Mouse (Mus musculus) urinary bladder, adult 18-20 months (tissue): ENCODE results near the gene Plekha1.
A peak's percentile ranks its signal among the peaks of the same experiment; 100 is the strongest.

ENCODE experiments used
- DNase-seq, 2 experiments: peaks; one replicate each; pipeline ENCODE4 v3.0.0; 2022; ENCODE audit warnings: low spot score in 2 of 2, mixed read lengths in 2 of 2

The Plekha1 gene

DNA sequence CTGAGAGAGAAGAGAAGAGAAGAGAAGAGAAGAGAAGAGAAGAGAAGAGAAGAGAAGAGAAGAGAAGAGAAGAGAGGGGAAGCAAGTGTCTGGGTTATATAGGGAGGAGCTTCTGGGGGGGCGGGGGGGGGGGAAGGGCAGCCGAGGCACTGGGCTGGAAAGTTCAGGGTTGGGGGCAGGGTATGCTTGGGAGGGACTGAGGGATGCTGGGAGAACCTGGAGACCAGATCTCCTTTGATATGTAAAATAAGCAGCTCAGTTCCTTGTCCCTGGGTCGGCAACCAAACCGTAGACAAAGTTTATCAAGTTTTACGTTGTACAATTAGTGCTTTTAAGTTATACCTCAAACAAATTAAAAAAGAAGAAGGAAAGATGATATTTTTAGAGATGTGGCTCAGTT is 5.6 kb upstream of the Plekha1 start:
- DNase-seq = no peak

DNA sequence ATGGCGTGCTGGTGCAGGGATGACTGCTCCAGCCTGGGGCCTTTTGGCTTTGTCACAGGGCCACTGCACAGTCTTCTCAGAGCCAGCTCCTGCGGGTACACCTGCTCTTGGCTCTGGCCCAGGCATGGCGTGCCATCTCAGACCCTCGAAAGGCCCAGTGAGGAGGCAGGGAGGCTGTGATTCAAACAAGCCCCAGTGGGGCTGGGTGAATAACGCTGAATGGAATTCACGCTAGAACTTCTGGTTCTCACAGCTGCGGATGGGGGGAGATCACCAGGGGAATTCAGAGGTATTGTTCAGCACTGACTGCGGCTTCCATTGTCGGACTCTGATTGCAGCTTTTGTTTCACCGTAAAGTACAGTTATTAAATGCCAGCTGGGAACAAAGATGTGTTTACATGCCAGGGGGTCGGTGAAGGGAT is 4.8 kb upstream of the Plekha1 start:
- no peak for DNase-seq

DNA sequence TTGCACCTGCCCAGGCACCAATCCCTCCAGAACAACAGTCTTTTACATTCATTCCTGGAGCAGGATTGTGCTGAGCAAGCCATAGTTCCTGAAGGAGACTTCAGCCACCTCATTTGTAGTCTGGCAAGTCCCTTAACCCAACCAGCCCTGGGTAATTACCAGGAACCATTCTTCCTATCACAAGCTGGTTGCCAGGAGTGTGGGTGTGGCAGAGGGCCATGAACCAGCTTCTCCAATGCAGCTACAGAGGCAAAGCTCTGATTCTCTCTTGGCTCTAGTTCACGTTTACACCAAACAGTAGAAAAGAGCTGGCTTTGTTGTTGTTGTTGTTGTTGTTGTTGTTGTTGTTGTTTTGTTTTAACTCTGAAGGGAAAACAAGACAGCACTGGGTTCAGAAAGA is 3.1 kb upstream of the Plekha1 start:
- no peak for DNase-seq

DNA sequence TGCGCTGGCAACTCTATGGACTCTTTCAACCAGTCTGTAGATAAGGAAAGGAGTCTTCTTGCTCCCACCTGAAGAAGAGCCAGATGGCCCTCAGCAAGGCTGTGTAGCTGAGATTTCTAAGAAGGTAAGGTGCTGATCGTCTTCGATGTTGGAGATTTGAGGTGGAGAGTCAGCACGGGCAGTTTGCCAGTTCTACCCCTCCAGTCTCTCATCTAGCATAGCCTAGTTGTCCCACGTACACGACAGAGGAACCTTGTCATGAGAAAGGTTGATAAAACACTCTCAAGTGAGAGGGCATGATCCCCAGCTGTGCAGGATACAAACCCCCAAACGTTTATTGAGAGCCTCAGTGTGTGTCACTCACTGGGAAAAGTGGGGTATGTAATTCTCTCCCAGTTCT is 845 bp upstream of the Plekha1 start:
- no peak for DNase-seq

DNA sequence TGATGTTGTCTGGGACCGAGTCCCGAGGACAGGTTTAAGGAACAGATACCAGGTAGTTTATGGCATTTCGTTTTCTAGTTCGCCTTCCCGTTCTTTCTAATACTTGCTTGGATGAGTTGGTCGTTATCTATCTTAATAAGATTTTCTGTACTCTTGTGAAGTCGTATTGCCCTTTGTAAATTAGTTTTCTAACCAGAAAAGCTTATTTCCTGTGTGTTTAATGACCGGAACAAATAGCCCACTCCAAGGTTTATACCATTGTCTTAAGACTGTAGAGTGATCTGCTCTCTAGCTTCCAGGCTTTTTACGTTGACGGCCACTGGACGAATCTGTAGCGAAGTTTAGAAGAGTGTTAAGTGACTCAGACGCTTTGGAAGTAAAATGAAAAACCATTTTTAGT is 1.1 kb downstream of the Plekha1 start:
- no peak for DNase-seq

DNA sequence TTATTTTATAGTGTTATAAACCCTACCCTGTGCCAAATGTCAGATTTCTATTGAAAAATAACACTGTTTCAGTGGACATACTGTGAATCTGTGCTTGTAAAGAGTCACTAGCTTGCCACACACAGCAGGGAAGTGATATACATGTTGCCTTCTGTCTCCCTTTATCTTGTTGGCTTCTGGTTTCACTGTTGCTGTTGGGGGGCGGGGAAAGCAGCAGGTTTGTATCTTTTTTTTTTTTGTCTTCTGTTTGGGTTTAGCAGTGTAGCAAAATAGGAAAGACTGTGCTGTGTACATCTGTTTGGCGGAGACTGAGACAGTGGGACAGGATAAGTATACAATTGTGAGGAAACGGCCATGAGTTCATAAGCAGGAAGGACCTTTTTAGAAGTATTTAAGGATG is 1.7 kb downstream of the Plekha1 start:
- DNase-seq = no peak

DNA sequence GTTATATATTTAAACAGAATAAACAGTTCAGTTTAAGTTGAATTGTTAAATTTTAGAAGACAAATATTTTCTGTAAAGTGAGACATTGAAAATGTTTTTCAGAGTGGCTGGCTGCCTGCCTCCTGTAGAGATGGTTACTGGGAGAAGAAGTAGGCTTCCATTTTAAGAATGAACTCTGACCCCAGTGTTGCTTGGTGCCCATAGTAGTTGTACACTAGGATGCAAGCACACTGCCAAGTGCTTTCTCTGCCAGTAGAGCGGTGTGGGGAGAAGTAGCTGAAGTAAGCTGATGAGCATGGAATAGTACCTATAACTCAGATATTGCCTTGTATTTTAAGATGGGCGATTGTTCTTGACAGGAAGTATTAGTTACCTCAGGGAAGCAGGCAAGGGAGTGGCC is 18.6 kb downstream of the Plekha1 start:
- no peak for DNase-seq

DNA sequence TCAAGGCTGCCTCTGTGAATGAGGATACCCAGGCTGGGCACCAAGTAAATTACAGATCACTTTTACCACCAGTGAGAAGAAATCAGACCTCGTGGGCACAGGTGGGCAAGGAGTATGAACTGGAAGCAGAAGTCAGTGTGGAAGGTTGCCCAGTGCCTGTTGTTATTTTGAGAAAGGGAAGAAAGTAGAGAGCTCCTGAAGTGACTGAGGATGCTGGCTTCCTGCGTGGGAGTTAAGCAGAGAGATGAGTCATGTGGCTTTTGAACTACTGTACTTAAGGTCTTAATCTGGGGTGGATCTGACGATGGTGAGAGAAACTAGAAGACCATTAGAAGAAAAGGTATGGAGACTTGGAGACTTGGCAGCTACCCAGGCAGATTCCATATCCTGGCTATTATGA is 20.7 kb downstream of the Plekha1 start:
- DNase-seq = no peak

DNA sequence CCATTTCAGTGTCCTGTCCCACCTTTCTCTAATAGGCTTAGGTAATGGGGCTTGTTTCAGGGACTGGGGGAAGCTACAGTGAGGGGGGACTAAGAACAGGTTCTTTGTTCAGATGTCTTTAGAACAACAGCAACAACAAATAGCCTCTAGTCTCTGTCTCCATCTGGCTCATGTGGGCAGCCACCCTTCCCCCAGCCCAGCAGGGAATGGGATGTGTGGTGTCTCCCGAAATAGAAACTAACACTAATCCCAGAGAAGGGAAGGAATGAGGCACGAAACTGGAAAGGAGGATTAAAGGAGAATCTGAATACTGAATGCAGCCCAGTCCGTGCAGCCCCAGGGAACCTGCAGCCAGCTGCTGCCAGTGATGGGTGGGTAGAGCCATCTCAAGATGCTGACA is 22.4 kb downstream of the Plekha1 start:
- no peak for DNase-seq

DNA sequence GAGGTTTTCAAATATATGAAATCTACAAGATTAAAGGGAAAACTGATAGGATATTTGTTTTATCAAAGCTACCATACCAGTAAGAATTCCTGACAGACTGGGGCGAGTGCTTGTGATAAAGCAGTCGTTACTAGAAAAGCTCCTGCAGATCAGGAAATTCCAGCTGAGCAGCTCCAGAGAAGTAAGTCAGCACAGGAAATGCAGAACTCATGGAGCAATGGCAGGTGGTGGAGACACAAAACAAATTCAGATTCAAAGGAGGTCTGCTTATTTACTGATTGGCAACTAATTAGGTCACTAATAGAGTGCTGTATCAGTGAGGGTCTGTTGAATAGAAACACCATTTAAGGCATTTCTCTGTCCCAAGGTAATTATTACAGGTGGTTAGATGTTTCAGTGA is 25.3 kb downstream of the Plekha1 start:
- DNase-seq = peak in 1 of 2 experiments; percentile 13

DNA sequence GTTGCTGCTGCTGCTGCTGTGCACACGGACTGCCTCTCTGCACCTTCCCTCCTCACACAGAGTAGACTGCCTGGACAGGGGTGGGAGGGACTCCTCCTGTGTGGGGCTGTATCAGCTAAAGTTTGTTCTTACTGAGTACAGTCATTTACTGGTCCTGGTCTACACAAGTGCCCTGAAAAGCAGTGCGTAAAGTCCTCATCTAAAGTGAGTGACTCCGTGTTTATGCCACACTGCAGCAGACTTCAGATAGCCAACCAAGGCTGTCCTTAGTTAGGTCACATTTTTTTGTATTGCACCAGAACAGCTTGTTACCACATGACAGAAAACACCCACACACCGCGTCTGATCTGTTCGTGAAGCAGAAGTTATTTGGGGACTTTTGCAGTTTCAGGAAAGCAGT is 27.4 kb downstream of the Plekha1 start:
- DNase-seq = peak in 1 of 2 experiments; percentile 20

DNA sequence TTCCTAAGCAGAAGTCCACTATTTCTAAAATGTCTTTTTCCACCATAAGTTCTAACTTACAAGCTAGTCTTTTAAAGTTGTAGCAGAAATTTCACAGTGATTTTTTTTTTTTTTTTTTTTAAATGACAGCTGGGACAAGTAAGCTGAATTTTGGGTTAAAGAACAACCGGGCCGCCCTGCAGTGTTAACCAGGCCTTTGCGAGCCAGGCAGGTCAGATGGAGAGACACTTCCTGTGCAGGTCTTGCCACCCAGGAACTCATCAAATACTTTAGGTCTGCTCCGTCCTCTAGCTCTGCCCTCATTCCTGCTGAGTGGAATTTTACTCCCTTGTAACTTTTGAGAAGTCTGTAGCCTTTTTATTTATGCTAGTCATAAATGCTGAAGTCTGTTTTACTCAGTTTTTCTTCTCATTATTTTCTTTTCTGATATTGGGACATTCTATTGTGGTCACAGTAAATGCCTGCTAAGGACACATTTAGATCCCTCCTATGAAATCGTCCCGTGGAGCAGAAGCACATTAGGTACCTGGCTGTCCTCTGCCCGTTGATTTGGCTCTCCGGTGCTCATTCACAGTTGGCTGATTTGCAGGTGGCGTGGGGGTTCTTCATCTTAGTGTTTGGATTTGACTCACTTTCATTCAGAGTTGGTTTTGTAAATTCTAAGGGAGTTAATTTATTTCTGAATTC is 29.5 kb downstream of the Plekha1 start:
- no peak for DNase-seq

DNA sequence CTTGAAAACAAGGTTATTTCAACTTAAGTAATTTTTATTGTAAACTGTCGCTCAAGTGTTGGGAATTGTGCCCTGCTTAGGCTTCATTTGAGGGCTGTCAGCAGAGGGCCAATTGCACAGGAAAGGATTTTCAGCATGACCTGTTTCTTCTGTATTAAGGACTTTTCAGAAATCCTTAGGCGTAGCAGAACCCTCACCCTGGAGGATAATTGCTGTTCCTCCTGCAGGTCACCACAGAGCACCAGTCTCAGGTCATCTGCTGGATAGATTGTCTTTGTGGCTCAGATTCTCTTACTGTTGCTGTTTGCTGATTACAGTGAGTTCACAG is 30.0 kb downstream of the Plekha1 start:
- no peak for DNase-seq

DNA sequence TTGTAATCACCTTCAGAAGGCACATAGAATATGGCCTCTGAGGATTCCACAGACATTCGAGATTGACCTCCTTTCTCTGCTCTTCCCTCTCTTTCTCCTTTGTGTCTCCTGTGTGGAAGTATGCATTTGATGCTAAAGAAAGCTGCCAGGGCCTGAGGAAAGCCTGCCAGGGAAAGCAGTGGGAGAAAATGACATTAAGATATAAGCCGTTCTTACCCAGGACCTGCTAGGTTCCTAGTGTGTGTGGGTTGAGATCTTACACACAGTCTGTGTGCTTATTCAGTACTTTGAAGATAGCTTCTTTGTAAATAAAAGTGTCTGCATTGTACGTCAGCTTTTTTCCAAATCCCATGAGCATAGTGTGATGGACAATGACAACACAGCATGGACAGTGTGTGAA is 30.5 kb downstream of the Plekha1 start:
- no peak for DNase-seq

DNA sequence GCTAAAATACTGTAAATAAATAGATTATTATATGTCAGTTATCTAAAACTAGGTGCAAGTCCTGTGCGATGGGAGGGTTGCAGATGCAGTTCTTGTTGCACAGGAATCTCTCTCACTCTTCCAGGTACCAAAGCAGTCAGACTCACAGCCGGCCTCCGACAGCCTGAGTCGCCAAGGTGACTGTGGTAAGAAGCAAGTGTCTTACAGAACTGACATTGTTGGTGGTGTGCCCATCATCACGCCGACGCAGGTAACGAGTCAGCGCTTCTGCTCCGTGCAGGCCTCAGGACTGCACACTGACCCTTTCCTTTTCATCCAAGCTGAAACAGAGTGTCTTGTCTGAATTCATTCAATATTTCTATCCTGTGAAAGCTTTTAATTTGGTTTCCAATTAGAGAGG is 31.6 kb downstream of the Plekha1 start:
- DNase-seq = no peak

DNA sequence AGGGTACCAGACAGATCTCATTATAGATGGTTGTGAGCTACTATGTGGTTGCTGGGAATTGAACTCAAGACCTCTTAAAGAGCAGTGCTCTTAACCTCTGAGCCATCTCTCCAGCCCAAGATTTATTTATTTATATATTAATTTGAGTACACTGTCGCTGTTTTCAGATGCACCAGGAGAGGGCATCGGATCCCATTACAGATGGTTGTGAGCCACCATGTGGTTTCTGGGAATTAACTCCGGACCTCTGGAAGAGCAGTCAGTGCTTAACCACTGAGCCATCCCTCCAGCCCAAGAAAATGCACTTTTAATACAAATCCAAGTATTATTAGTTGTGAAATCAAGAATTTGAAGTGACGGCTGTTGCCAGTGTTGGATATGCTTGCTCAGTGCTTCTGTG is 32.8 kb downstream of the Plekha1 start:
- no peak for DNase-seq

DNA sequence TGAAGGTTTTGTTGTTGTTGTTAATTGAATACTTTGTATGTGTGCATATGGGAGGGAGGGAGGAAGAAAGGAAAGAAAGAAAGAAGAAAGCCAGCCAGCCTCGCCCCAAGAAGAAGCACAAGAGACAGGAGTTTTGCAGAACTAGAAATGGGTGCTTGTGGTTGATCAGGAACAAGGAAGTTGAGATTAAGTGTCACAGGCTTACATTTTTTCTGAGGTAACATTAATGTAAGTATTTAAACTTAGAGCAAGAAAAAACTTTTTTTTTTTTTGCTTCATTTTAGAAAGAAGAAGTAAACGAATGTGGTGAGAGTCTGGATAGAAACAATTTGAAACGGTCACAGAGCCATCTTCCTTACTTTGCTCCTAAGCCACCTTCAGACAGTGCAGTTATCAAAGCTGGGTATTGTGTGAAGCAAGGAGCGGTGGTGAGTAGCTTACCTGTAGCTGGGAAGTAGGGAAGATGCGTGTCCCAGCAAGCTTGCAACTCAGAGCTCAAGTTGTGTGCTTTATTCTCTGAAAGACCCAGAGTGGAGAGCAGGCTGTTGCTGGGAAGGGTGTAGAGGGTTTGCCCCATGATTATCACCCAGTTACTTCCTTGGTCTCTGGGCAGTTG is 34.8 kb downstream of the Plekha1 start:
- DNase-seq = no peak

DNA sequence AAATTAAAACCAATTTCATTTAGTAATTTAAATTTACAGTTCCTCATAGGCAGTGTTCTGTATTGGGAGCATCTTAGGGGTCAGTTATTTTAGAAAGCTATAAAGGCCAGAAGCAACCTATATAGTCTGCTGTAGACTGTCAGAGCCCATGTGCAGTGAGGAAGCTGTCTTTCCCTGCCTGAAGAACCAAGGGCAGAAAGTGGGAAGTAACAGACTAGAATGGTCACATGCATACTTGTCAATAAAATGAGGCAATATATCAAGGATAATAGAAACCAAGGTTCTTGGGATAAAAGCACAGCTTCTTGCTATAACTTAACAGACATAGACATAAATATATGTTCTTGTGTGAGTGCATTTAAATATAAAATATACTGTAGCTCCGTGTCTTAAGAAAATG is 37.4 kb downstream of the Plekha1 start:
- no peak for DNase-seq

DNA sequence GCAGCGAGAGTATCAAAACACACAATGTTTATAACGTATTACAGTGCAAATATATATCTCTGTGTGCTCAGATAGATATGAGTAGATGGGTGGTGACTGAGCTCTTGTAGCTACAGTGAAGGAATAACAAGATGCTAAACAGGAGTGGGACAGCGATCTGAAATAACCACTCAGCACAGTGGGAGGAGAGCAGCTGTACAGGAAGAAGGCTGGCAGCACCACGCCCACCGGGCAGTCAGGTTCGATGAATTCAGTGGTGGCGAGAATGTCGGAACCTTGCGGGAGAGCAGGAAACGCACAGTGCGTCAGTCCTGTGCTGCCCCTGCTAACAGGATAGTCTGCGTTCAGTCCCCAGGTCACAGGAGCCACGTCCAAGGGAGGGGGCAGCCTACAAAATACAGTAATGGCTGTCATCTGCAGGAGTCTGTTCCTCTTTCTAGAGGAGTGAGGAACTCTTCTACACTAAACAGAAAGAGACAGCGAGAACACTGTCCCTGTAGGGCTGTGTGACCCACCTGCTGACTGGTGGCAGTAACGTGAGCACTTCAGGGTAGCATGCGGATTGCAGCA is 38.0 kb downstream of the Plekha1 start:
- DNase-seq = no peak

DNA sequence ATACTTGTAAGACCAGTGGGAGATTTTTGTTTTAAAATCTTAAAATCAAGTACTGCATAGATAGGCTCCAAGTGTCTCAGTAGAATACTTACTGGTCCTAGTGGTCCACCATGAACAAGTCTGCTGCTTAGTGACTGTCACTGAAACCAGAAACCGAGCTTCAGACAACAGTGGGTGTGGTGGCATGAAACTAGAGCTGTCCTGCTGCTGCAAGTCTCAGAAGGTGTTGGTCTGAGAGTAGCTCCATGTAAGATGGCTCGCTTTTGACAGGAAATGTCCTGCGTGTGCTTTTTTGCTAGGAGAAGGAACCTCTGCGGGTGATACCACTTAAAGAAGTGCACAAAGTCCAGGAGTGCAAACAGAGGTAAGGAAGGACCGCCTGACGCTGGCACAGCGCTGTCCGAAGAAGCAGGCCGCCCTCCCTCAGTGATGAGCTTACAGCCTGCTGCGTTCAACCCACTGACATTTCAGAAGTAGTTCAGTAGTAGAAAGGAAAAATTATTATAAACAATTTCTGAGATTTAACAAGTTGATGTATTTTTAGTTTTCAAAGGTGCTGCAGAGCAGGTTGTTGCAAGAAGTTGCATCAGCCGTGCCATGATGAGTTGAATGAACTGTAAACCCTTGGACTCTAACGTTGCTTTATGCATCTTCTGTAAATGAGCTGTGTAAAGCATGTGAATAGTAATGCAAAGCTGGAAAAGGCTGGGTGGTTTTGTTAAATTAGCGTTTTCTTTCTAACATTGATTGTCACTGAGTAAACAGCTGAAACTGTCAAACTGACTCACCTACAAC is 39.2 kb downstream of the Plekha1 start:
- DNase-seq = no peak

DNA sequence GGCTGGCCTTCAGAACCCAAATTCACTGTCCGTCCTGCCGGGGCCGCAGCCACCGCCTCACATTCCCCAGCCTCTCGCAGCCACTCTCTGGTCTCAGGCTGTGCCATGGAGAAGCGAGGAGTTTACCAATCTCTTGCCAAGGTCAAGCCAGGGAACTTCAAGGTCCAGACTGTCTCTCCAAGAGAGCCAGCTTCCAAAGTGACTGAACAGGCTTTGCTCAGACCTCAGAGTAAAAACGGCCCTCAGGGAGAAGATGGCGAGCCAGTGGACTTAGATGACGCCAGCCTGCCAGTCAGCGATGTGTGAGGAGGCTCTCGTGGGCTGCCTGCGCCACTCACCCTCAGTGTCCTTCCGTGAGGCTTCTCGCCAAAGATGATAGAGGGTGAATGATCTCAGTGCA is 45.3 kb downstream of the Plekha1 start:
- no peak for DNase-seq

DNA sequence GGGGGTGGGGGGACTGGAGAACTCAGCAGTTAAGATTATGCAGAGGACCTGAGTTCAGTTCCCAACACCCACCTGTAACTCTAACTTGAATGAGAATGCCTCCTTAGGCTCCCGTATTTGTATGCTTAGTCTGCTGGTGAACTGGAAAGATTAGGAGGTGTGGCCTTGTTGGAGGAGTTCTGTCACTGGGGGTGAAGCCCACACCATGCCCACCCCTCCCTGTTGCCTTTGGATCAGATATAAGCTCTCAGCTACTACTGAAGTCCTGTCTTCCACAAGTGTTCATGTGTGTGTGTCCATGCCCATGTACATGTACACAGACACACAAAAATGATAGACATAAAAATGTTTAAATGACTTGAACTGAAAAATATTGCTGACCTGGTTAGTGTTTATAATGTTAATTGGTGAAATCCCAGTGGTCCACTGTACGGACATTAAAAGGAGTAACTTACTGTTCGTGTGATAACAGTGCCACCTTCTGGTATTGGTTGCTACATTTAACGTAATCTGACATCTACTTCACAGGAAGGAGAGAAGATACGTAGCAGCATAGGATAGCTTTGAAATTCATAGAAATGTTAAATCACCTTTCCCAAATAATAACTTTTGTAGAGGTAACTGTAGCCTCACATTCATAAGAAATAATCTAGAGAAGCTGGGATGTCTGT is 49.3 kb downstream of the Plekha1 start:
- no peak for DNase-seq
